Mouse (Mus musculus) forebrain, embryonic 13.5 days (tissue): Measurements from ENCODE around the gene Wdr60. TPM values are rescaled to one million over a fixed set of nuclear protein-coding genes. Genes with fewer than 3 reads are reported as not detected.

Experiments used
- ATAC-seq: fragments of 200-750 bp; cut with Nextera tagmentation; 2 replicates; pipeline ENCODE4 v1.8.0; 2017
- H3K27ac ChIP-seq: fragments of 300-500 bp; sonication (generic); 2 replicates; pipeline ENCODE4 v1.5.1; 2015; ENCODE audit warnings: inconsistent platforms, mild to moderate bottlenecking, moderate library complexity
- H3K27me3 ChIP-seq: fragments of 300-500 bp; sonication (generic); 2 replicates; pipeline ENCODE4 v1.6.1; 2015; ENCODE audit warnings: mild to moderate bottlenecking, inconsistent platforms
- H3K36me3 ChIP-seq: fragments of 300-500 bp; sonication (generic); 2 replicates; pipeline ENCODE4 v1.6.1; 2015; ENCODE audit warnings: mild to moderate bottlenecking, inconsistent platforms; ENCODE audit not compliant: poor library complexity, severe bottlenecking
- H3K4me1 ChIP-seq: fragments of 300-500 bp; sonication (generic); 2 replicates; pipeline ENCODE4 v1.6.1; 2015; ENCODE audit warnings: inconsistent platforms
- H3K4me2 ChIP-seq: fragments of 300-500 bp; sonication (generic); 2 replicates; pipeline ENCODE4 v1.6.1; 2015; ENCODE audit warnings: inconsistent platforms, mild to moderate bottlenecking, moderate library complexity
- H3K4me3 ChIP-seq: fragments of 300-500 bp; sonication (generic); 2 replicates; pipeline ENCODE4 v1.5.1; 2015; ENCODE audit warnings: mild to moderate bottlenecking, inconsistent platforms
- H3K9ac ChIP-seq: fragments of 300-500 bp; sonication (generic); 2 replicates; pipeline ENCODE4 v1.6.1; 2015; ENCODE audit warnings: mild to moderate bottlenecking, inconsistent platforms
- H3K9me3 ChIP-seq: fragments of 300-500 bp; sonication (generic); replicated peaks from 2 replicates; pipeline ENCODE4 v1.6.1; 2016; ENCODE audit warnings: inconsistent platforms
- WGBS: fragments of 180-500 bp; shearing (Covaris S2); methylation state at CpG from one replicate; pipeline ENCODE4 v1.1.7; 2015; 5-methylcytosine and 5-hydroxymethylcytosine counted together
- microRNA-seq: library from miRNA; unstranded; fragments of <30 nt; microRNA quantifications from one replicate; pipeline ENCODE4, GENCODE M21; 2016
- polyA plus RNA-seq: library from polyadenylated mRNA; unstranded; fragments of >200 nt; fragmentation: Nextera tagmentation; extraction: Ambion mirVana; gene quantifications from 2 replicates; pipeline ENCODE4 v1.2.1, GENCODE M21; 2015

Gene Wdr60
- polyA plus RNA-seq, 1 experiment from 2014 or later: 19.9 TPM

DNA sequence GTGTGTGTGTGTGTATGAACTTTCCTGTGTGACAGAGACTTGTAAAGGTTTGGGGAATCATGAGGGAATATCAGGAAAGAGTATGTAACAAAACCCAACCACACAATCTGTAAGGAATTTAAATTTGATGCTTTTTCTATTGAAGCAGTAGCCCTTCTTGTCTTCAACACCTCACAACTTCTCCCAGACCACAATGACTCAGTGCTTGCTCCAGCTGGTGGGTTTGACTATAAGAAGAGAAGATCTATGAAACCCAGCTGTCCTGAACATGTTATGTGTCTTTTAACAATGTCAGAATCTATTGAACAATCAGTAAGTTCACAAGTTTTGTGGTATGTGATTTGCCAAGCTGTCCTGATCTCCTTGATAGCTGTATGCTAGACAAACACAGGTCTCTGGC is 97.5 kb downstream of the Wdr60 start:
- no peak overlapping the region for H3K27ac ChIP-seq
- H3K9me3 ChIP-seq: no peaks in the 10 kb centered on the region
- H3K9ac ChIP-seq: no peak overlapping the region
- no peak overlapping the region for H3K4me2 ChIP-seq
- no peaks in the 10 kb centered on the region for H3K4me1 ChIP-seq
- H3K36me3 ChIP-seq: no peaks in the 10 kb centered on the region
- ATAC-seq: no peak
- H3K27me3 ChIP-seq: no peaks in the 10 kb centered on the region
- H3K4me3 ChIP-seq: no peak overlapping the region

DNA sequence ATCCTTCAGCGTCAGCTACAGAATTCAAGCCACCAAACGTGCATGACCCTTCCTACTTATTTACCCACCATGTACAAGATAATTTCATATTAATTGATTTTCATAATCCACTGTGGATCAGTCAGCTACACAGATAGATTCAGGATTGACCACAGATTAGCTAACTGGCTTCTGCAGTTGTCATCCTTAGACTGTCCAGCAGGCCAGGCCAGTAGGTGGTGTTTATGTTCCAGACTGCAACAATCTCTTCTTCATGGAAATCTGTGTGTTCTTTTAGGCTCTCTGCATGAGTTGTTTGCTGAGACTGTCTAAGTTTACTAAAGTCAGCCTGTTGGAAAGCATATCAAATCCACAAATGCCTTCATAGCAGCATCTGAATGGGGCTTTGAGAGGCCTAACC is 103.1 kb downstream of the Wdr60 start:
- H3K4me1 ChIP-seq: no peaks in the 10 kb centered on the region
- no peaks in the 10 kb centered on the region for H3K9me3 ChIP-seq
- H3K27me3 ChIP-seq: no peaks in the 10 kb centered on the region
- H3K4me2 ChIP-seq: no peak overlapping the region
- H3K4me3 ChIP-seq: no peak overlapping the region
- ATAC-seq: no peak
- no peak overlapping the region for H3K9ac ChIP-seq
- no peak overlapping the region for H3K27ac ChIP-seq
- H3K36me3 ChIP-seq: no peaks in the 10 kb centered on the region
- WGBS: 88% methylated on average over 2 of the region's 2 CpGs

DNA sequence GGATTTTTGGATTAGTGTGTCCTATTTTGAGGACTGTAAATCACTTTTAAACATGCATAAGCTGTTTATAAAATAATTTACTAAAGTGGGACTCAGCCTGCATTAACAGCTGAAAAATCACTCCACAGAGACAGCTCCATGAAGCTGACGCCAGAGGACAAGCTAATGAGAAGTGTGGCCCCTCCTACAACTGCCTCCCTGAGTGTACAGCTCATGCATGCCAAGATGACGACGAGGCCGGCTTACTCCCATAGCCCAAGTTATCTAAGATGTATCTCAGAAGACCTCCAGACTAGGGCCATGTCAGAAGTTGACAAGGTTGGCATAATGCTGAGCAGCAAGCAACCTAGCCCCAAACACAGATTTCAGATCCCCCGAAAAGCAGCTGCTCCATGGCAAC is 103.6 kb downstream of the Wdr60 start:
- Histone ChIP-seq H3K9ac (no peak overlapping the region), H3K9me3 (no peaks in the 10 kb centered on the region), H3K27me3 (no peaks in the 10 kb centered on the region), H3K4me3 (no peak overlapping the region), H3K4me2 (no peak overlapping the region), H3K27ac (no peak overlapping the region), H3K4me1 (no peaks in the 10 kb centered on the region), H3K36me3 (no peaks in the 10 kb centered on the region)
- WGBS: 80% methylated on average over 5 of the region's 5 CpGs
- ATAC-seq: no peak

DNA sequence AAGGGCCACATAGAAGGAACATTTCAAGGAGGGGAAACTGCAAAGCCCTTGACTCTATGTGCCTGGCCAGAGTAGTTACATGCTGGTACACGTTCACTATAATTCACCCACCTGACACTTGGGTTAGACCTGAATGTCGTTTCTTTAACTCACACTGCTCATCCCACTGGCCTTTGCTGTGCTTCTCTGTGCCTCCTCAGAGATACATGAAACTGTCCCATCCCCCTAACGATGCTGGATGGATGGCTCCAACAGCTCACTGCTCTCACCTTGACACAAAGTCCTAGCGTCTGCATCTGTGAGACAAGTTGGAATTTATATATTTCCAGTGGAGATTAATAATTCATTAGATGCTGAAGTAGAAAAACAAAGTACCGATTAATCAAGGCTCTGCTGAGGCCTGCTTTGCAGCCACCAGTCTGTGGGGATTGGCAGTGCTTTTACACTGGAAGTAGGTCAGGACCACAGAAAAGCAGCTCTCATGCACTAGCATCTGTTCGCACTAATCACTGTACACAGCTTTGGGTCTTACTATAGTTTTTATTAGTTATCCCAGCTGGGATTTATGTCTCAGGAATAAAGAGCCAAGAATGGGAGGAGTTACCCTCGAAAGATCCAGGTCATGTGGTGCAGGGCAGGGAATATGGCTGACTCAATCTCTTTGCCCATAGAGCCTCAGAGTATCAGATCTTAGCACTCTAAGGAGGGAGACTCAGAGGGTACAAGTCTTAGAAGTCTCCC is 105.9 kb downstream of the Wdr60 start:
- Histone ChIP-seq H3K27ac (no peak overlapping the region), H3K9me3 (no peaks in the 10 kb centered on the region), H3K4me3 (no peak overlapping the region), H3K4me2 (no peak overlapping the region), H3K4me1 (peaks cover 4% of the 10 kb centered on the region), H3K9ac (no peak overlapping the region), H3K27me3 (no peaks in the 10 kb centered on the region), H3K36me3 (no peaks in the 10 kb centered on the region)
- no peak for ATAC-seq
- 82% methylated on average over 7 of the region's 7 CpGs for WGBS

Small RNA genes lying within 50 kb of the gene (microRNA-seq; reads per million reads assigned to microRNA genes)
- gene Gm23190: not detected

Other genes with a start within 250 kb of the Wdr60 start
- 59.6 and 61.7 TPM in 2 replicates for gene Zfp386, start 215.3 kb downstream of the Wdr60 start, polyA plus RNA-seq
- gene Vipr2, start 185.3 kb downstream of the Wdr60 start, polyA plus RNA-seq: 0.94 and 1.1 TPM in 2 replicates
- gene Gm11027, start 12.4 kb upstream of the Wdr60 start, polyA plus RNA-seq: not detected in 2 replicates
- 9.9 and 10.9 TPM in 2 replicates for gene Esyt2, start 18.2 kb upstream of the Wdr60 start, polyA plus RNA-seq
- 30.7 and 39.1 TPM in 2 replicates for gene Ncapg2, start 142.4 kb upstream of the Wdr60 start, polyA plus RNA-seq
- 6.6 and 9.7 TPM in 2 replicates for gene Ptprn2, start 222.7 kb upstream of the Wdr60 start, polyA plus RNA-seq